Mouse (Mus musculus): ENCODE results near the gene Lgals12. TPM values are rescaled to one million over a fixed set of nuclear protein-coding genes. Genes with fewer than 3 reads are reported as not detected.

Lgals12 gene
- total RNA-seq (2022) = 10 to 100 TPM; 10.0 to 28.4 (median 13.1) TPM

GRCm38 (mm10) chr19:7606801-7607689 is at the start of gene Lgals12:
Lgals12 (minus strand) TSS chr19:7607193.
- DNase-seq = no peak

GRCm38 (mm10) chr19:7648913-7649666 is 42.1 kb upstream of the Lgals12 start:
- no peak for DNase-seq

GRCm38 (mm10) chr19:7633786-7634185 is 26.8 kb upstream of the Lgals12 start:
- DNase-seq = no peak

- no peak for DNase-seq
Measured at GRCm38 (mm10) chr19:7633021-7633420, 26.0 kb upstream of the Lgals12 start.

GRCm38 (mm10) chr19:7617696-7618095 is 10.7 kb upstream of the Lgals12 start:
- no peak for DNase-seq

- DNase-seq = no peak
Measured at GRCm38 (mm10) chr19:7617085-7617484, 10.1 kb upstream of the Lgals12 start.

- DNase-seq = no peak
Measured at GRCm38 (mm10) chr19:7616231-7616930, 9.4 kb upstream of the Lgals12 start.

GRCm38 (mm10) chr19:7613151-7613550 is 6.2 kb upstream of the Lgals12 start:
- DNase-seq = no peak

- DNase-seq = no peak
Measured at GRCm38 (mm10) chr19:7611942-7612757, 5.2 kb upstream of the Lgals12 start, which contains the start of gene Hrasls5. Hrasls5 (plus strand) TSS chr19:7612541.

- no peak for DNase-seq
Measured at GRCm38 (mm10) chr19:7607690-7608201, 753 bp upstream of the Lgals12 start.

- DNase-seq = no peak
Measured at GRCm38 (mm10) chr19:7605930-7606783, 836 bp downstream of the Lgals12 start.

GRCm38 (mm10) chr19:7605013-7605412 is 2.0 kb downstream of the Lgals12 start:
- no peak for DNase-seq

GRCm38 (mm10) chr19:7604107-7604506 is 2.9 kb downstream of the Lgals12 start:
- no peak for DNase-seq

- DNase-seq = no peak
Measured at GRCm38 (mm10) chr19:7601551-7601950, 5.4 kb downstream of the Lgals12 start.

GRCm38 (mm10) chr19:7598481-7598880 is 8.5 kb downstream of the Lgals12 start:
- no peak for DNase-seq

- DNase-seq = no peak
Measured at GRCm38 (mm10) chr19:7595534-7595933, 11.5 kb downstream of the Lgals12 start.

- no peak for DNase-seq
Measured at GRCm38 (mm10) chr19:7592018-7592417, 15.0 kb downstream of the Lgals12 start.

GRCm38 (mm10) chr19:7590795-7591194 is 16.2 kb downstream of the Lgals12 start:
- DNase-seq = no peak

GRCm38 (mm10) chr19:7585764-7586163 is 21.2 kb downstream of the Lgals12 start:
- no peak for DNase-seq

- DNase-seq = peak; percentile 70
Measured at GRCm38 (mm10) chr19:7585279-7585678, 21.7 kb downstream of the Lgals12 start.

- DNase-seq = no peak
Measured at GRCm38 (mm10) chr19:7583599-7583998, 23.4 kb downstream of the Lgals12 start.

Data from adrenal gland, adult 8-10 months (tissue).